Mouse (Mus musculus) liver, embryonic 16.5 days (tissue): ENCODE results near the gene Olfr294. TPM values are rescaled to one million over a fixed set of nuclear protein-coding genes. Genes with fewer than 3 reads are reported as not detected.

Experiments
- ATAC-seq: fragments of 200-750 bp; cut with Nextera tagmentation; 2 replicates; pipeline ENCODE4 v1.8.0; 2017; ENCODE audit warnings: low read depth, mild to moderate bottlenecking, moderate number of reproducible peaks, moderate library complexity
- H3K27ac ChIP-seq: fragments of 300-500 bp; sonication (generic); 2 replicates; pipeline ENCODE4 v1.5.1; 2014; ENCODE audit warnings: mild to moderate bottlenecking, low read length
- H3K27me3 ChIP-seq: fragments of 300-500 bp; sonication (generic); 2 replicates; pipeline ENCODE4 v1.6.1; 2014; ENCODE audit warnings: low read depth, low read length, mixed read lengths; ENCODE audit not compliant: control insufficient read depth, insufficient read depth
- H3K36me3 ChIP-seq: fragments of 300-500 bp; sonication (generic); 2 replicates; pipeline ENCODE4 v1.6.1; 2014; ENCODE audit warnings: mild to moderate bottlenecking; ENCODE audit not compliant: control insufficient read depth, insufficient read depth
- H3K4me1 ChIP-seq: fragments of 300-500 bp; sonication (generic); 2 replicates; pipeline ENCODE4 v1.6.1; 2014; ENCODE audit warnings: low read depth, low read length, mixed read lengths; ENCODE audit not compliant: control insufficient read depth
- H3K4me2 ChIP-seq: fragments of 300-500 bp; sonication (generic); 2 replicates; pipeline ENCODE4 v1.6.1; 2014; ENCODE audit warnings: low read depth, low read length, mixed read lengths
- H3K4me3 ChIP-seq: fragments of 300-500 bp; sonication (generic); 2 replicates; pipeline ENCODE4 v1.5.1; 2014; ENCODE audit warnings: low read depth, mild to moderate bottlenecking, low read length
- H3K9ac ChIP-seq: fragments of 300-500 bp; sonication (generic); 2 replicates; pipeline ENCODE4 v1.6.1; 2014; ENCODE audit warnings: low read depth, low read length
- H3K9me3 ChIP-seq: fragments of 300-500 bp; sonication (generic); replicated peaks from 2 replicates; pipeline ENCODE4 v1.6.1; 2016; ENCODE audit warnings: low read length; ENCODE audit not compliant: control insufficient read depth
- WGBS: fragments of 180-500 bp; shearing (Covaris S2); extraction: QIAGEN DNeasy Blood & Tissue Kit; methylation state at CpG from one replicate; pipeline ENCODE4 v1.1.7; 2014; ENCODE audit not compliant: insufficient replicate concordance; 5-methylcytosine and 5-hydroxymethylcytosine counted together
- polyA plus RNA-seq: library from polyadenylated mRNA; unstranded; fragments of >200 nt; fragmentation: Nextera tagmentation; extraction: Ambion mirVana; gene quantifications from 2 replicates; pipeline ENCODE4 v1.2.1, GENCODE M21; 2015

Gene Olfr294
- polyA plus RNA-seq: not detected in 2 replicates

DNA sequence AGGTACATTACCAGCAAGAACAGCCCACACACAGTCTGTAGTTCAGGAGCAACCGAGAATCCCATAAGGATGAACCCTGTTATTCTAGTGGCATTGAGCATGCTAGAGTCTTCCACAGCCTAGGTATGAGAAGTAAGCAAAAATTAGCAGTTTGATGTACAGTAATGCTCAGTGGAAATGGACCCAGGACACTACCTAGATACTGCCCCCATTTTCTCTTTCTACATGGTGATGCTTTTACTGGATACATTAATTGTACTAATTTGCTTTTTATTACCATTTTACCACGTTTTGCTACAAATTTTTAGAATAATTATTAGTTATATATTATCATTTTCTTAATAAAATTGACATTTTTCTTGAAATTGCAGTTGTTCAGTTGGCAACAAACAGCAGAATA is at the start of gene Olfr294:
Gene Olfr294, minus strand, starts transcription at position 101 of the 400 bp plus-strand sequence.
- no peak within 1 kb of the TSS for H3K4me2 ChIP-seq
- no peaks in the 10 kb centered on the region for H3K36me3 ChIP-seq
- no peak within 1 kb of the TSS for H3K9ac ChIP-seq
- no peaks in the 10 kb centered on the region for H3K4me1 ChIP-seq
- H3K27ac ChIP-seq: no peak within 1 kb of the TSS
- no peaks in the 10 kb centered on the region for H3K27me3 ChIP-seq
- H3K9me3 ChIP-seq: no peaks in the 10 kb centered on the region
- no peak for ATAC-seq
- WGBS: 34% methylated on average over 2 of the region's 2 CpGs
- no peak within 1 kb of the TSS for H3K4me3 ChIP-seq

DNA sequence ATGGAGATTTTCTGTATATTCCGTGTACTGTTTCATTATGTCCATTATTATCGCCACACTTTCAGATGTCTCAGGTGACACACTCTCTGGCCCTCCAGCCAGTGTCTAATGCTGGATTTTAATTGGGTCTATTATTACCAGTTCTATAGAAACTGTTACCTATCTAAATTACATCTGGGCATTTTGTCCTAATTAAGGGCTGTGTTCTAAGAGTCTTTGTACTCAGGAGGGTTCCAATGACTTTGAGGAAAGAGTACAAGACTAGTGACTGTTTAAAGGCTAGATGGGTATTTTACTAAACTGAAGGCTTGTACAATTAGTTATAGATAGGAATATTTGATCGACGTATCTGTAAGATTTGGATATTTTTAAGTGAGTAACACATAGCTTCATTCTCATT is 32.3 kb upstream of the Olfr294 start, which contains the start of gene Olfr293:
Gene Olfr293, plus strand, starts transcription at position 301 of the 400 bp plus-strand sequence.
- no peaks in the 10 kb centered on the region for H3K9me3 ChIP-seq
- no peak within 1 kb of the TSS for H3K4me2 ChIP-seq
- H3K27me3 ChIP-seq: no peaks in the 10 kb centered on the region
- H3K36me3 ChIP-seq: no peaks in the 10 kb centered on the region
- H3K4me3 ChIP-seq: no peak within 1 kb of the TSS
- WGBS: 73% methylated on average over 4 of the region's 4 CpGs
- H3K9ac ChIP-seq: no peak within 1 kb of the TSS
- no peak for ATAC-seq
- no peaks in the 10 kb centered on the region for H3K4me1 ChIP-seq
- no peak within 1 kb of the TSS for H3K27ac ChIP-seq

DNA sequence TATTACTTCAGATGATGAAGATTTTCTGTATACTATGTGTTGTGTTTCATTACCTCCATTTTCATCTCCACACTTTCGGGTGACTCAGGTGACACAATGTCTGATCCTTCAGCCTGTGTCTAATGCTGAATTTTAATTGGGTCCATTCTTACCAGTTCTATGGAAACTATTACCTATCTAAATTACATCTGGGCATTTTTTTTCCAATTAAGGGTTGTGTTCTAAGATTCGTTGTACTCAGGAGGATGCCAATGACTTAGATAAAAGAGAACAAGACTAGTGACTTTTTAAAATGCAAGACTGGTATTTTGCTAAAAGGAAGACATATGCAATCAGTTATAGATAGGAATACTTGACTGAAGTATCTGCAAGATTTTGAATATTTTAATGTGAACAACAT is 32.9 kb downstream of the Olfr294 start, which contains the start of gene Olfr295:
Gene Olfr295, plus strand, starts transcription at position 301 of the 400 bp plus-strand sequence.
- H3K4me1 ChIP-seq: no peaks in the 10 kb centered on the region
- no peak within 1 kb of the TSS for H3K9ac ChIP-seq
- no peak within 1 kb of the TSS for H3K4me2 ChIP-seq
- H3K27me3 ChIP-seq: no peaks in the 10 kb centered on the region
- 49% methylated on average over 2 of the region's 2 CpGs for WGBS
- no peaks in the 10 kb centered on the region for H3K36me3 ChIP-seq
- H3K9me3 ChIP-seq: no peaks in the 10 kb centered on the region
- no peak within 1 kb of the TSS for H3K4me3 ChIP-seq
- H3K27ac ChIP-seq: no peak within 1 kb of the TSS
- ATAC-seq: no peak

Other genes starting within 250 kb of the Olfr294 start
- gene Olfr305, start 249.7 kb downstream of the Olfr294 start, polyA plus RNA-seq: not detected in 2 replicates
- gene Olfr304, start 230.0 kb downstream of the Olfr294 start, polyA plus RNA-seq: not detected in 2 replicates
- gene Olfr303, start 218.9 kb downstream of the Olfr294 start, polyA plus RNA-seq: not detected in 2 replicates
- not detected in 2 replicates for gene Olfr301, start 212.8 kb downstream of the Olfr294 start, polyA plus RNA-seq
- not detected in 2 replicates for gene Olfr299, start 156.7 kb downstream of the Olfr294 start, polyA plus RNA-seq
- not detected in 2 replicates for gene Olfr298, start 124.2 kb downstream of the Olfr294 start, polyA plus RNA-seq
- gene Olfr297, start 96.7 kb downstream of the Olfr294 start, polyA plus RNA-seq: not detected in 2 replicates
- gene Olfr295, start 32.8 kb downstream of the Olfr294 start, polyA plus RNA-seq: not detected in 2 replicates
- gene Olfr293, start 32.4 kb upstream of the Olfr294 start, polyA plus RNA-seq: not detected in 2 replicates
- gene Olfr292, start 71.7 kb upstream of the Olfr294 start, polyA plus RNA-seq: not detected in 2 replicates
- gene Folh1, start 159.3 kb upstream of the Olfr294 start, polyA plus RNA-seq: not detected in 2 replicates
- not detected in 2 replicates for gene Vmn2r77, start 178.4 kb upstream of the Olfr294 start, polyA plus RNA-seq